Mouse (Mus musculus) midbrain, embryonic 16.5 days (tissue): ENCODE data around the gene Fam107a. TPM values are rescaled to one million over a fixed set of nuclear protein-coding genes. Genes with fewer than 3 reads are reported as not detected.

Source experiments
- ATAC-seq: fragments of 200-750 bp; cut with Nextera tagmentation; 2 replicates; pipeline ENCODE4 v1.8.0; 2017; ENCODE audit warnings: moderate TSS enrichment
- H3K27ac ChIP-seq: fragments of 300-500 bp; sonication (generic); 2 replicates; pipeline ENCODE4 v1.5.1; 2014; ENCODE audit warnings: mild to moderate bottlenecking, low read length, mixed read lengths
- H3K27me3 ChIP-seq: fragments of 300-500 bp; sonication (generic); 2 replicates; pipeline ENCODE4 v1.6.1; 2014; ENCODE audit warnings: low read depth, low read length, mixed read lengths; ENCODE audit not compliant: control insufficient read depth, insufficient read depth
- H3K36me3 ChIP-seq: fragments of 300-500 bp; sonication (generic); 2 replicates; pipeline ENCODE4 v1.6.1; 2014; ENCODE audit warnings: mild to moderate bottlenecking, low read length, moderate library complexity, mixed read lengths; ENCODE audit not compliant: control insufficient read depth, insufficient read depth
- H3K4me1 ChIP-seq: fragments of 300-500 bp; sonication (generic); 2 replicates; pipeline ENCODE4 v1.6.1; 2014; ENCODE audit warnings: mild to moderate bottlenecking, low read length, mixed read lengths; ENCODE audit not compliant: control insufficient read depth, insufficient read depth
- H3K4me2 ChIP-seq: fragments of 300-500 bp; sonication (generic); 2 replicates; pipeline ENCODE4 v1.6.1; 2014; ENCODE audit warnings: mild to moderate bottlenecking, low read length, mixed read lengths
- H3K4me3 ChIP-seq: fragments of 300-500 bp; sonication (generic); 2 replicates; pipeline ENCODE4 v1.5.1; 2014; ENCODE audit warnings: low read depth, mild to moderate bottlenecking, low read length, moderate library complexity, mixed read lengths
- H3K9ac ChIP-seq: fragments of 300-500 bp; sonication (generic); 2 replicates; pipeline ENCODE4 v1.6.1; 2014; ENCODE audit warnings: low read depth, low read length, mixed read lengths
- H3K9me3 ChIP-seq: fragments of 300-500 bp; sonication (generic); replicated peaks from 2 replicates; pipeline ENCODE4 v1.6.1; 2014; ENCODE audit warnings: mild to moderate bottlenecking, low read length, mixed read lengths; ENCODE audit not compliant: control insufficient read depth, poor library complexity, severe bottlenecking
- WGBS: fragments of 180-500 bp; shearing (Covaris S2); extraction: QIAGEN DNeasy Blood & Tissue Kit; methylation state at CpG from one replicate; pipeline ENCODE4 v1.1.7; 2014; 5-methylcytosine and 5-hydroxymethylcytosine counted together
- polyA plus RNA-seq: library from polyadenylated mRNA; unstranded; fragments of >200 nt; fragmentation: Nextera tagmentation; extraction: Ambion mirVana; gene quantifications from 2 replicates; pipeline ENCODE4 v1.2.1, GENCODE M21; 2015

The Fam107a gene
- polyA plus RNA-seq, 1 experiment from 2014 or later = 1.4 TPM

DNA sequence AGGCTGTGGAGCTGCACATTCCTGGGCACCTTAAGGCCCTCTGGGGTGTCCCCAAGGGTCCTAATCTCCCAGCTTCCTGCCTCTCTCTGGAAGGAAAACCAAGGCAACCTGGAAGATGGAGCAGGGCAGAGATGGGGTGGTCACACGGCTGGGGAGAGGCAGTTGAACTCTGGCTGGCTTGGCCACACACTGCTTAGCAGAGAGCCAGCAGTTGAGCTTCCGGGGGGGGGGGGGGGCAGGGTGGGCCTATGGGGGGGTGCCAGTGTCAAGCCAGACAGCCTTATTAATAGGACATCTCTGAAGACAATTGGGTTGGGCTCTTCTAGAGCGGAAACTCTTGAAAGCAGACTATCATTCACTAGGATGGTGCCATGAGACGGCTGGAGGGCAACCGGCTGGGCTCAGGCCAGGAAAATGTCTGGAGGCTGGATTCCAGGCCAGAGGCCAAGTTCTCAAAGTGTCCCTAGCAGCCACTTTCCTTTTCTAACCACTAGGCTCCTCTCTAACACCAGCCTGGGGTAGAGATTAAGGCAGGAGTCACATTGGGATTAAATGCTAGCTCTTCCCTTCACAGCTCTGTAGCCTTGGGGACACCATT lies 24.8 kb upstream of the Fam107a start:
- Histone ChIP-seq H3K4me1 (no peaks in the 10 kb centered on the region), H3K9ac (no peak overlapping the region), H3K4me3 (no peak overlapping the region), H3K4me2 (no peak overlapping the region), H3K27ac (no peak overlapping the region), H3K27me3 (no peaks in the 10 kb centered on the region), H3K36me3 (no peaks in the 10 kb centered on the region), H3K9me3 (no peaks in the 10 kb centered on the region)
- ATAC-seq = no peak
- WGBS = 77% methylated on average over 5 of the region's 5 CpGs

DNA sequence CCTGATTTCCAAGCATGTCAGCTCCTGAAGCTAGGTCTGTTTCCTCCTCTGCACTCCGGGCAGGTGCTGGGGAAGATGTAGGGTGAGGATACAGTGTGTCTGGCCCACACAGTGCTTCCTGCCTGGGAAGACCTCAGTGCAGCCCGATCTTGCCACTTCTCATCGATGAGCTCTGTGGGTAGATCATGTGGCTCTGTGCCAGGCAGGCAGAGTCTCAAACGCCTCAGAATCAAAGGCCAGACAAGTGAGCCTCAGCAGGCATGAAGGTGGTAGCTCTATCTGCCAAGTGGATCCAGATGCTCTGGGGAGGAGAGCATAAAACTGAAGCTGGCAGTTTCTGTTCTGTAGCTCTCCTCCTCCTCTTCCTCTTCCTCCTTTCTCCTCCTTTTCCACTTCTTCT lies 22.4 kb upstream of the Fam107a start:
- H3K36me3 ChIP-seq = no peaks in the 10 kb centered on the region
- H3K27me3 ChIP-seq = no peaks in the 10 kb centered on the region
- H3K4me3 ChIP-seq = no peak overlapping the region
- H3K27ac ChIP-seq = no peak overlapping the region
- no peaks in the 10 kb centered on the region for H3K4me1 ChIP-seq
- H3K4me2 ChIP-seq = no peak overlapping the region
- no peak for ATAC-seq
- H3K9me3 ChIP-seq = no peaks in the 10 kb centered on the region
- 74% methylated on average over 4 of the region's 4 CpGs for WGBS
- no peak overlapping the region for H3K9ac ChIP-seq

DNA sequence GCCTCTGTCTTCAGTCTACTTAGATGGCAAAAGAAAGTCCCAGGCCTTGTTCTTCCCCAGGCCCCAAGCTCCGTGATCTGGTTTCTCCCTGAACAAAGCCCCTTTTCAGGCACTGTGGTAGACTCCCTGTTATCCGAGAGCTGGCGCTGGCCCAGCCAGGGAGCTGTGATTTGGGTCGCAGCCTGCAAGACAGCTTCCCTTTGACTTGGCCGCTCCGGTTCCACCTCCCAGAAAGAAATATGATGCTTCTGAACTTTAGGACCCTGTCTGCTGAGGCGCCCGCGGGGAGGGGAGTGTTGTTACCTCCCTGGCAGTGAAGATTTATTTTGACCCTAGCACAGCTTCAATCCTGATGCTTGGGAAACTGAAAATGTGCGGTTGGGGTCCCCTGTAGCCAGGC lies 18.1 kb upstream of the Fam107a start:
- no peak for ATAC-seq
- Histone ChIP-seq H3K9ac (no peak overlapping the region), H3K27ac (no peak overlapping the region), H3K4me1 (no peaks in the 10 kb centered on the region), H3K9me3 (no peaks in the 10 kb centered on the region), H3K27me3 (no peaks in the 10 kb centered on the region), H3K4me2 (no peak overlapping the region), H3K4me3 (no peak overlapping the region), H3K36me3 (no peaks in the 10 kb centered on the region)
- WGBS = 63% methylated on average over 10 of the region's 10 CpGs

DNA sequence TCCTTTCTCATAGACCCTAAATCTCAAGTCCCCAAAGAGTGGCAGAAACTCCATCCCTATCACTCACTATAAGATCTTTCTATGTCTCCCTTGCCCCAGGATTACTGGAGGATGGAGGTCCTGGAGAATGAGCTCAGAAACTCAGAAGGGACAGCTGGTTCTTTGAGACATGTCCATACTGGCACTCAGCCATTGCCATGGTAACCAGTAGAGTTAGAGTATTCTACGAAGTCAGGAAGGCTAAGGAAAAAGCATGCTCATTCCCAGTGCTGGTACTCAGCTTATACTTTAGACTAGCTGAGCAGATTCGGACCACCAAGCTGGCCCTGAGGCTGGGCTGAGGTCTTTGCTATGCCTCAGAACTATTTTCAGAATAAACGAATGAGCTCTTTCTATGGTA lies 16.7 kb upstream of the Fam107a start:
- Histone ChIP-seq H3K9ac (no peak overlapping the region), H3K36me3 (no peaks in the 10 kb centered on the region), H3K9me3 (no peaks in the 10 kb centered on the region), H3K27ac (no peak overlapping the region), H3K4me3 (no peak overlapping the region), H3K27me3 (no peaks in the 10 kb centered on the region), H3K4me1 (peaks cover 4% of the 10 kb centered on the region; the same call in 1 of the 2 replicates), H3K4me2 (no peak overlapping the region)
- 81% methylated on average over 3 of the region's 3 CpGs for WGBS
- no peak for ATAC-seq

DNA sequence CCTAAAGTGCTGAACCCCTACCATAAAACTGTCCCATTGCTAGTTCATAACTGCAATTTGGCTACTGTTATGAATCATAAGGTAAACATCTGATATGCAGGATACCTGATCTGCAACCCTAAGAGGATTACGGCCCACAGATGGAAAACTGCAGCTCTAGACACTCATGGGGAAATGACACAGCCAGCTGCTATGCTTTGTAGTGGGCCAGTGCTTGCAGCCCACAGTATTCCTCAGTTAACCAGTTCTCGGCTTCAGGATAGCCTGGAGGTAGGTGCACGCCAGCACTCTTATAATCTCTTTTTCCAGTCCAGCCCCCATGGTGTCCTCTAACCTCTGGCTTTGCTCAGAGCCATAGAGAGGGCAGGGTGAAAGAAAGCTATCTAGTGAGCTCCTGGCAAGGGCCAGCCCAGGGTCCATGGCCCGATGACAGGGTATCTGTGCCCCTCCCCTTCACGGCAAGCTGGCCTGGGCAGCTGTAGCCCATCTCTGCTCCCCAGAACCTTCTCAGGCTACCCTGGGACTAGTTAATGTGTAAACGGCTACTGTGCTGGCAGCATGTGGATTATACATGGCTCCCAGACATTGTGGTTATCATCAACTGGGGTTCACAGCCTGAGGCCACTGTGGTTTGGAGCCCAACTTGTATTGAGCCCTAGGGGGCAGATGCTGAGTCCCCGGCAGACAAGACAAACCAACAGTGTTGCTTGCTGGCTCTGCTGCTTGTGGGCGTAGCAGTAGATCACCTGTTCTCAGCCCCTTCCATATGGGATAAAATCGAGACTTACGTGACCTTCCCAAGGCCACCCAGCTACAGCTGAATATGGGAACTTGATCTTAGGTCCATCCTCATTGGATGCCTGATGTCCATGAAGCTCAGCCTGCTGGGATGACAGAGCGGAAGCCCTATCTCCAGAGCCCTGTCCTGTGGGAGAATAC lies 14.8 kb upstream of the Fam107a start:
- H3K9me3 ChIP-seq = no peaks in the 10 kb centered on the region
- H3K27ac ChIP-seq = no peak overlapping the region
- no peak for ATAC-seq
- no peaks in the 10 kb centered on the region for H3K27me3 ChIP-seq
- H3K9ac ChIP-seq = no peak overlapping the region
- WGBS = 84% methylated on average over 11 of the region's 11 CpGs
- peaks cover 4% of the 10 kb centered on the region; the same call in 1 of the 2 replicates for H3K4me1 ChIP-seq
- no peak overlapping the region for H3K4me3 ChIP-seq
- H3K36me3 ChIP-seq = no peaks in the 10 kb centered on the region
- no peak overlapping the region for H3K4me2 ChIP-seq

DNA sequence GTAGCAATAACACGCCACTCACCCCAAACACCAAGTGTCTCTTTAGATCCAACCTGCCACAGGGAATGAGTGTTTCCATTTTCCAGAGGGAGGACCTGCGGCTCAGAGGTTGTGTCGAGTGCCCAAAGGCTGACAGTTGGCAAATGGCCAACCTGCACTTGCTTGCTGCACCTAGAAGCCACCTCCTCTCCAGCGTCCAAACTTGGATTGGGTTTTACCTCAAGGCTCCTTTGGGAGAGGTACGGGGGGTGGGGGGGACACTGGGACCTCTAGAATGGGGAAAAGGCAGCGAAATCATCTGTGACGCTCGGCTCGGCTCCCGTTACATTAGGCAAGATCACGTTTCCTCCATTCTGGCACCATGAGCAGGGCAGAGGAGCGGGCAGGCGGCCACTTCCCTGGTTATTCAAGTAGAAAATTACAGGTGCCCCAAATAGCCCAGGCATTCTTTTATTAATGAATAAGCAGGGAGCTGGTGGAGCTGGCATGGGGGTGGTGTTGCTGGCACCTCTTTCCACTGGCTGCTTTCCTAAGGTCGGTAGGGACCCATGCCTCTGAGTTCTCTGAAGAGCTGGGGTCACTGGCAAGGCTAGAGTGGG lies 13.6 kb upstream of the Fam107a start:
- Histone ChIP-seq H3K27ac (no peak overlapping the region), H3K9ac (no peak overlapping the region), H3K9me3 (no peaks in the 10 kb centered on the region), H3K27me3 (no peaks in the 10 kb centered on the region), H3K36me3 (no peaks in the 10 kb centered on the region), H3K4me2 (no peak overlapping the region), H3K4me1 (peaks cover 6% of the 10 kb centered on the region; the same call in 1 of the 2 replicates), H3K4me3 (no peak overlapping the region)
- 86% methylated on average over 14 of the region's 14 CpGs for WGBS
- ATAC-seq = no peak

DNA sequence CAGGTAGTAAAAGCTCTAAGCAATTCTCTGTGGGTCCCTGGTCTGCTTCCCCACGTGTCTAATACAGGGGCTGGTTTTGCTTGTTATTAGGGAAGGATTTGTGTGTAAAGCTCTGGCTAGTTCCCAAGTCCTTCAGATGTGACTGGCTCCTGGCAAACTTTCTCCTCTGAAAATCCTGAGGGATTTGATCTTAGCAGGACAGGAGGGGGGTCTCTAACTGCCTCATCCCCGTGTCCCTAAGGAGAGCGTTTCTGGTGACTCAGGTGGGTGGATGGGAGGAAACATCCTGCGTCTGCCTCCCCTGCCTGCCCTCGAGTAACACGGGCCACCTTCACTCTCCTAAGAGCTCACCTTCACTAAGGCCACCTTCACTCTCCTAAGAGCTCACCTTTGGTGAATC lies 12.6 kb upstream of the Fam107a start:
- no peak overlapping the region for H3K9ac ChIP-seq
- WGBS = 68% methylated on average over 6 of the region's 6 CpGs

DNA sequence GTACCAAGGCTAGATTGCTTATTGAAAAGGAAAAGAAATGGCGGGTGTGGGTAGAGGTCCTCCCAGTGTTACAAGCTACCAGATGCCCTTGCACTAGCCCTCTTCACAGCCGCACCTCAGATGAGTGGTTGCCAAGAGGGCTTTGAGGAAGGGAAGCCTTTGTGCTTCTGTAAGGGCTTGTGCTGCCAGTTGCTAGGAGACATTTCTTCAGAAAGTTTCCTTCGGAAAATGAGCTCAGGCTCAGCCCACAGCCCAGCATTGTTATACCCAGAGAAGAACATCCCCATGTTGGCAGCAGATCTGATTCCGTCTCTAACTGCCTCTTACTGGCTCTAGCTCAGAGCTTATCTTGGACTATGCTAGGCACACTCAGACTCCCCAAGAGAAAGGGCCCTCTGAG lies 11.7 kb upstream of the Fam107a start:
- no peak overlapping the region for H3K9ac ChIP-seq
- H3K27ac ChIP-seq = peak overlapping the region; percentile 38; the same call in 1 of the 2 replicates
- no peak overlapping the region for H3K4me3 ChIP-seq
- WGBS = 16% methylated on average over 4 of the region's 4 CpGs
- ATAC-seq = peak; percentile 81
- H3K9me3 ChIP-seq = no peaks in the 10 kb centered on the region
- H3K4me2 ChIP-seq = no peak overlapping the region
- H3K36me3 ChIP-seq = no peaks in the 10 kb centered on the region
- peaks cover 6% of the 10 kb centered on the region; the same call in 1 of the 2 replicates for H3K4me1 ChIP-seq
- H3K27me3 ChIP-seq = no peaks in the 10 kb centered on the region

More for the DNA sequence above, 12.6 kb upstream of the Fam107a start:
- H3K4me3 ChIP-seq = no peak overlapping the region
- H3K36me3 ChIP-seq = no peaks in the 10 kb centered on the region
- no peak overlapping the region for H3K4me2 ChIP-seq
- no peak overlapping the region for H3K27ac ChIP-seq
- H3K4me1 ChIP-seq = peaks cover 6% of the 10 kb centered on the region; the same call in 1 of the 2 replicates
- no peaks in the 10 kb centered on the region for H3K9me3 ChIP-seq
- no peak for ATAC-seq
- H3K27me3 ChIP-seq = no peaks in the 10 kb centered on the region

DNA sequence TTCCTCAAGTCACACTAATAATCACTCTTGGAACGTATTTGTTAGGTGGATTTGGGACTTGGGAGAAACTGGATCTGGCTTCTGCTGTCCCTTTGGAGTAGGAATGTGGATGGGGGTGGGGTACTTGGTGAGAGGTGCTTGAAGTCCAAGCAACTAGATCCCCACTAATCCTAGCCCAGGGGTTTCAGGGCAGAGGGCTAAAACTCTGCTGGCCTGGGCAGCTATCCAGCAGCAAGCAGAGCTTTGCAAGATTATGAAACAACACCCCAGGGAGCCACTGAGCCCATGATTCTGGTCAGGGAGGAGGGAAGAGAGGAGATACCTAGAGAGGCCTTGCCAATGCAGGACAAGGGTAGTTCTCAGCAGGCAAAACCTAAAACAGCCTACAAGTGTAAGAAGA lies 9.5 kb upstream of the Fam107a start:
- Histone ChIP-seq H3K4me1 (peaks cover 6% of the 10 kb centered on the region; the same call in 1 of the 2 replicates), H3K9me3 (no peaks in the 10 kb centered on the region), H3K9ac (no peak overlapping the region), H3K36me3 (no peaks in the 10 kb centered on the region), H3K4me3 (no peak overlapping the region), H3K27ac (no peak overlapping the region), H3K27me3 (no peaks in the 10 kb centered on the region), H3K4me2 (no peak overlapping the region)
- no peak for ATAC-seq
- WGBS = 33% methylated on average over 1 of the region's 1 CpGs
